Mouse (Mus musculus) left cerebral cortex, adult 2 months (tissue): ENCODE results near the gene Ss18l2. TPM values are rescaled to one million over a fixed set of nuclear protein-coding genes. Genes with fewer than 3 reads are reported as not detected.
A peak's percentile ranks its signal among the peaks of the same experiment; 100 is the strongest.

Experiments used
- DNase-seq, 2 experiments: peaks; one replicate each; pipeline ENCODE4 v3.0.0; 2021 to 2022; ENCODE audit warnings: low spot score in 2 of 2, mixed read lengths in 1 of 2; ENCODE audit errors: extremely low spot score in 1 of 2
- H3K27ac ChIP-seq: fragments of 200-600 bp; 2 replicates; pipeline ENCODE4 v1.8.1; 2022
- H3K4me3 ChIP-seq: fragments of 200-600 bp; 2 replicates; pipeline ENCODE4 v1.8.1; 2022
- CTCF ChIP-seq: fragments of 200-600 bp; IDR thresholded peaks from 2 replicates; pipeline ENCODE4 v1.8.1; 2022; ENCODE audit warnings: antibody characterized with exemption, mild to moderate bottlenecking, moderate library complexity
- intact Hi-C: fragments of 180-260 bp; cut with DNase I; formaldehyde crosslinking; loops from one replicate; pipeline ENCODE4 v1.15.1; 2025
- total RNA-seq, 2 experiments: library from RNA; stranded (reverse); gene quantifications; 2 replicates each; pipeline ENCODE4 v1.2.3; 2021

Gene Ss18l2
- total RNA-seq, 2 experiments from 2014 or later: 84.4 to 89.6 TPM

GRCm38 (mm10) chr9:121740490-121740889, 30.4 kb downstream of the Ss18l2 start:
- H3K27ac ChIP-seq: no peak overlapping the region
- TF ChIP-seq CTCF: no peak
- H3K4me3 ChIP-seq: no peak overlapping the region
- intact Hi-C loops: no loop called here
- no peak for DNase-seq

DNA sequence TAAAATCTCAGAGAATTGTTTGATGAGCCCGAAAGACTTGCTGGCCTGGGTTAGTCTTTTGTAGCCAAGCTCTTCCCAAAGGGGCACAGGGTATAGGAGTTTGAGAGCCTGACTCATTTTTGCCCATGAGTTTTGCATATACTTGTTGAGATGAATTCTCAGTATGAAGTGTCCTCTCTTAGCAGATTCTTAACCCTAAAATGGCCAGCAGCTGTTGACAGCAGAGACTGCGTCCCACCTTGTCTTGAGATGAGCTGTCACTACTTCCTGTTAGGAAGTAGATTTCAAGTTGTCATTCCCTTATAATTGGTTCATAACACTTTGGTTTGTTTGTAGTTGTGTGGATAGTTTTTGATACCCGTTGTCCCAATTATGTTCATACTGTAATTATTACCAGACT, 31.0 kb downstream of the Ss18l2 start:
- DNase-seq: no peak
- H3K4me3 ChIP-seq: no peak overlapping the region
- H3K27ac ChIP-seq: no peak overlapping the region
- intact Hi-C loops: no loop called here
- no peak for TF ChIP-seq CTCF

DNA sequence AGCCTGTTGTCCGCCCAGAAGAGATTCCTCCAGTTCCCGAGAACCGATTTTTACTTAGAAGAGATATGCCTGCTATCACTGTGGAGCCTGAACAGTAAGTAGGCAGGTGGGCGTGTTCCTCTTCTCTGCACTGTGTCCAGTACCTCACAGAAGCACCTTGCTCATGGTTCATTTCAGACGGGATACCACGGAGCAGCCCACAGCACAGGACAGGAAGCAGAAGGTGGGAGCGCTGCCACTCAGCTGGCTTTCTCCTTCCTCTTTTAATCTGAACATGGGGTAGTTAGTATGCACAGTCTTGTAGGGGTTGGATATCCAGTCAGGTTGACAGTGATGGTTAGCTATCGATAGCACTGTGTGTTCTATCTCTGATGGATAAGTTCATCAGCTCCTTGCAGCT, 33.9 kb downstream of the Ss18l2 start:
- Histone ChIP-seq H3K4me3 (no peak overlapping the region), H3K27ac (no peak overlapping the region)
- no peak for TF ChIP-seq CTCF
- intact Hi-C loops: no loop called here
- DNase-seq: no peak

GRCm38 (mm10) chr9:121752774-121753173, 42.6 kb downstream of the Ss18l2 start:
- H3K27ac ChIP-seq: peak overlapping the region; percentile 66
- no peak for TF ChIP-seq CTCF
- intact Hi-C loops: no loop called here
- H3K4me3 ChIP-seq: no peak overlapping the region
- peak in 1 of 2 experiments; percentile 25 for DNase-seq

- no peak for DNase-seq
- H3K4me3 ChIP-seq: no peak overlapping the region
- intact Hi-C loops: no loop called here
- H3K27ac ChIP-seq: no peak overlapping the region
- no peak for TF ChIP-seq CTCF
Measured at GRCm38 (mm10) chr9:121754624-121755023, 44.5 kb downstream of the Ss18l2 start.

DNA sequence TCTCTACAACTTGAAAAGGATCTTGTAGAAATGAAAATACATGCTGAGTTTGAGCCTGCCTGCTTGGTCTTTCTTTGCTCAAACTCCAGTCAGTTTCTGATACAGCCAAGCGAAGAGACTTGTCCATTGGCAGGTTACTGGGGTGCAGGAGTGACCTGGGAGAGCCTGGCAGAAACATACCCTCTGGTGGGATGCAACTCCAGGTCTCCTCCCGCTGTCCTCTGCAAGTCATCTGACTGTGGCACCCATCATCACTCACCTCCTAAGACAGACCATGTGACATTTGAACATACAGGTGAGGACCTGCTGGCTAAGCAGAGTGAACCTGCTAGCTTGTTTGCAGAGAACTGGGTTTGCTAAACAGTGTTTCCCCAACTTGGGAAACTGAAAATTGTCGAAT, 46.7 kb downstream of the Ss18l2 start:
- 0 out of 2 replicates have a peak overlapping the region, but pooled peaks have one; percentile 2 for H3K27ac ChIP-seq
- DNase-seq: no peak
- intact Hi-C loops: no loop called here

GRCm38 (mm10) chr9:121757432-121757831, 47.3 kb downstream of the Ss18l2 start:
- TF ChIP-seq CTCF: no peak
- intact Hi-C loops: no loop called here
- peak; percentile 23 to 25 for DNase-seq
- peak overlapping the region; percentile 99 for H3K27ac ChIP-seq
- H3K4me3 ChIP-seq: no peak overlapping the region

More for the DNA sequence above, 46.7 kb downstream of the Ss18l2 start:
- TF ChIP-seq CTCF: no peak
- H3K4me3 ChIP-seq: no peak overlapping the region

GRCm38 (mm10) chr9:121757835-121758814, 48.0 kb downstream of the Ss18l2 start:
- DNase-seq: peak; percentile 10 to 14
- Histone ChIP-seq H3K4me3 (peak overlapping the region; percentile 95), H3K27ac (peak overlapping the region; percentile 99)
- intact Hi-C loops: loop anchor here (2.0 kb wide), 1 partner anchor 73 kb away; no protein-coding TSS in a partner anchor
- no peak for TF ChIP-seq CTCF

GRCm38 (mm10) chr9:121759091-121760081, 49.3 kb downstream of the Ss18l2 start, which contains the start of gene Zfp651:
Gene Zfp651, plus strand, starts transcription at chr9:121759330.
- TF ChIP-seq CTCF: no peak; the same call in 1 of the 2 replicates
- DNase-seq: peak; percentile 76
- peak within 1 kb of the TSS; percentile 95 for H3K4me3 ChIP-seq
- H3K27ac ChIP-seq: peak within 1 kb of the TSS; percentile 99
- intact Hi-C loops: loop anchor here (2.0 to 5.0 kb wide), 3 partner anchors 17 to 71 kb away; partner anchors contain the start of gene Klhl40

DNA sequence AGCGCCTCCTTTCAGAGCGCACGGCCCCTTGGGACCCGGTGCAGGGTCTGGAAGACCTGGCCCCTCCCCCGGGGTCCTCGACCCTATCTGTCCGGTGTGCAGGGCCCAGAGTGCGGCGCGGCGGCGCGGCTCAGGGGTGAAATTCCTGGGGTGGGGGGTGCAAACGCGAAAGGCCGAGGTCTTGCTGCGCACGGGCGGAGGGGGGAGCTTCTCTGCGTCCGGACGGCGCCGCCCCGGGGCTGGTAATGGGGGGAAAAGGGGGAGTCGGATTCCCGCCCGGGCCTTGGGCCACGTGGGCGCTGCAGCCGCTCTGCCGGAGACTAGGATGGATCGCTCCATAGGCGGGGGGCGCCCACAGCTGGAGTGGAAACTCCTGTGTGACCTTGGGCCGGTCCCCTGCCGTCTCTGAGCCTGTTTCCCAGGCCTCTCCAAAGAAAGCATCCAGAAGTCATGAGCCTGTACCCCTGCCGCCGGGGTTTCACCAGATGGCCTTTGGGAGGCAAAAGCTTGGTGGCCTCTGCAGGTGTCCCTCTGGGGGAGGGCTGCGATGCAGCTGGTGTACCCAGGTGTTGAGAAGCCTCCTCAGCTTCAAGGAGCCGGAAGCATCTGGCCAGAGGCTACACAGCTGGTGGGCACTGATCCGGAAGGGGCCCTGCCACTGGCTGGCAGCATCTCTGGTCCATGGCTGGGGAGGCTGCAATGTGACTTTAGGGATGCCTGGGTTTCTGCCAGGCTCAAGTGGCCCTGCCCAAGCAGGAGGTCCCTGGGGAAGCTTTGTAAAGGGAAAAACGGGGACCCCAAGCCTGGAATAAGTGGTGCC, 50.4 kb downstream of the Ss18l2 start:
- peak; percentile 58 to 64 for DNase-seq
- intact Hi-C loops: loop anchor here (2.0 to 5.0 kb wide), 2 partner anchors 16 to 62 kb away; partner anchors contain the start of gene Klhl40
- Histone ChIP-seq H3K27ac (peak overlapping the region; percentile 94), H3K4me3 (peak overlapping the region; percentile 95)
- no peak for TF ChIP-seq CTCF
